Mouse (Mus musculus) cortical plate, adult 2 months (tissue): Measurements from ENCODE around the gene Dnpep.

Source experiments
- CTCF ChIP-seq: fragments of 200-500 bp; IDR thresholded peaks from 2 replicates; pipeline ENCODE4 v1.5.1; 2011; ENCODE audit warnings: mild to moderate bottlenecking, control low read depth, low read length; ENCODE audit not compliant: insufficient read depth; ENCODE audit errors: extremely low read depth
- POLR2A ChIP-seq: fragments of 200-500 bp; IDR thresholded peaks from 2 replicates; pipeline ENCODE4 v1.6.1; 2011; ENCODE audit warnings: mild to moderate bottlenecking, low read length, control low read depth; ENCODE audit not compliant: insufficient read depth; ENCODE audit errors: extremely low read depth

DNA sequence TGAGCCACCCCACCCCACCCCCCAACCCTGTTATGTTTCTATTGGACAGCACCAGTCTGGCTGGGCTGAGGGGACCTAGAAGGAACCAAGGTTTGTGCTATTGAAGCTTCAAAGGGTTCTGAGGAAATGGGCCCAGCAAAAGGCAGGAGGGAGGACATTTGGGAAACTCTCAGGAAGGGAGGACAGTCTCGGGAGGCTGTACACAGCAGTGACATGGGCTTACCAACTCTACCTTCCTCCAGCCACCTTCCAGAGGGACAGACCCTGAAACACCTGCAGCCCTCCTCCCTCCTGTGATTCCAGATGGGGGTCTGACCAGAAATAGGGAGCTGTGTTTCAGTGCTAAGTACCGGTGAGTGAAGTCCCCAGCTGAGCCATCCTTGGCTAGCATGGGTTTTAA lies 22.7 kb upstream of the Dnpep start:
- TF ChIP-seq CTCF: no peak
- TF ChIP-seq POLR2A: no peak
